Mouse (Mus musculus): ENCODE data around the gene Cacna2d3.

DNA sequence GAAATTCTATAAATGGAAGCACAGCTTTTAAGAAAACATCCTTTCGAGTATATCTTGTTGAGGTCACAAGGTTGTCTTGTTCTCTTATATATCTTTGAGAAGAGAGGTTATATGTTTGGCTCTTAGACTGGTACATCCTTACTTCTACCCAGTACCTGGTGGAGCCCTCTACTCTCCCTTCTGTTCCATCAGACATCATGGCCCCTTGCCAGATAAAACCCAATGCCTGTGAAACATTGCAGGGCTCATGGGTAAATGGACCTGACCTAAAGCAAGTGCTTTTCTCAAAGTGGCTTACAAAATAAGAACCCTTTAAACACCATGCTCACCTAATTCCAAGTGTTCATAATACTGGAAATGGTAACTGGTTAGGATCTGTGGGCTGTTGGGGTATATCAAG, 660.2 kb downstream of the Cacna2d3 start:
- TF ChIP-seq CTCF (conservative IDR thresholded peaks at IDR 0.05; ENCODE audit: insufficient read depth, insufficient read length, low read depth, low read length) (no peak), POLR2A (IDR thresholded peaks at IDR 0.05; ENCODE audit: low read depth, low read length) (no peak)

All from kidney, adult 2 months (tissue).